Comparison of ENCODE assay signal across 20 mouse cellular contexts in the genomic region with DNA sequence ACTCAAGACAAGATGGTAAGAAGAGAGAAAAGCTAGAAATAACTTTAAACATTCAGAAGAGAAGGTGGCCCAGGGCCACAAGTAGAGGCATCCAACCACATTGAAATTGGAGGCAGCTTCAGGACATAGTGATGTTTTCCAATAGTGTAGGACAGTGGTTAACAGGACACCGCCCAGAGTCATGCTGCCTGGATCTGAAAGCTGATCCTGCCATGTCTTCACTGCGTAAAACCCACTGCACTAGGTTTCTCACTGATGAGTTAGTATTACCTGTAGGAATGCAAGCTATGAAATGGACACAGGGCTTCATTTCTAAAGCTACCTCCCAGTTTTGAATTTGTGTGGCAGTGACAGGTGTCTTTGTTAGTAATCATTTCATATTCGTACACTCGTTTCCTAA.
"Had no signal": no experiment of that assay in that cellular context is flagged by ENCODE, and none has a peak within 500 bp of the region (broad histone marks: within the 10 kb centered on the region; RNA-seq: fewer than 3 reads in every experiment).

No protein-coding gene starts in this region.

- H3K36me3 ChIP-seq: lung, embryonic 15.5 days; midbrain, embryonic 12.5 days; neural tube, embryonic 12.5 days; stomach, embryonic 15.5 days had no signal

- H3K27me3 ChIP-seq: lung, embryonic 15.5 days; megakaryocyte, embryonic 14.5 days; midbrain, embryonic 12.5 days; neural tube, embryonic 12.5 days; stomach, embryonic 15.5 days had no signal

- H3K9ac ChIP-seq: liver, postnatal 0 days; lung, embryonic 15.5 days; midbrain, embryonic 12.5 days; neural tube, embryonic 12.5 days; stomach, embryonic 15.5 days had no signal

- ATAC-seq: liver, postnatal 0 days; lung, postnatal 0 days had no signal

- H3K4me3 ChIP-seq: lung, embryonic 15.5 days; megakaryocyte, embryonic 14.5 days; midbrain, embryonic 12.5 days; neural tube, embryonic 12.5 days; stomach, embryonic 15.5 days had no signal

- H3K27ac ChIP-seq: lung, embryonic 15.5 days; macrophage; midbrain, embryonic 12.5 days; neural tube, embryonic 12.5 days; stomach, embryonic 15.5 days; stomach, postnatal 0 days had no signal

- H3K9me3 ChIP-seq: lung, embryonic 15.5 days; midbrain, embryonic 12.5 days; neural tube, embryonic 12.5 days; stomach, embryonic 15.5 days had no signal

- DNase-seq: liver, postnatal 0 days; lung, adult 2 months; lung, postnatal 14 days; lung, postnatal 36 days; midbrain, embryonic 14.5 days; retina, postnatal 1 day; right cerebral cortex, adult 18-20 months; right cerebral cortex, postnatal 25 days; right cerebral cortex, postnatal 4 days; thymus, adult 2 months; thymus, postnatal 25 days; thymus, postnatal 4 days had no signal

- H3K4me1 ChIP-seq: lung, embryonic 15.5 days; megakaryocyte, embryonic 14.5 days; midbrain, embryonic 12.5 days; neural tube, embryonic 12.5 days; stomach, embryonic 15.5 days had no signal

- H3K4me2 ChIP-seq: lung, embryonic 15.5 days; midbrain, embryonic 12.5 days; neural tube, embryonic 12.5 days; stomach, embryonic 15.5 days had no signal
